Mouse (Mus musculus): Measurements from ENCODE around the gene Gtf2i.

The Gtf2i gene

DNA sequence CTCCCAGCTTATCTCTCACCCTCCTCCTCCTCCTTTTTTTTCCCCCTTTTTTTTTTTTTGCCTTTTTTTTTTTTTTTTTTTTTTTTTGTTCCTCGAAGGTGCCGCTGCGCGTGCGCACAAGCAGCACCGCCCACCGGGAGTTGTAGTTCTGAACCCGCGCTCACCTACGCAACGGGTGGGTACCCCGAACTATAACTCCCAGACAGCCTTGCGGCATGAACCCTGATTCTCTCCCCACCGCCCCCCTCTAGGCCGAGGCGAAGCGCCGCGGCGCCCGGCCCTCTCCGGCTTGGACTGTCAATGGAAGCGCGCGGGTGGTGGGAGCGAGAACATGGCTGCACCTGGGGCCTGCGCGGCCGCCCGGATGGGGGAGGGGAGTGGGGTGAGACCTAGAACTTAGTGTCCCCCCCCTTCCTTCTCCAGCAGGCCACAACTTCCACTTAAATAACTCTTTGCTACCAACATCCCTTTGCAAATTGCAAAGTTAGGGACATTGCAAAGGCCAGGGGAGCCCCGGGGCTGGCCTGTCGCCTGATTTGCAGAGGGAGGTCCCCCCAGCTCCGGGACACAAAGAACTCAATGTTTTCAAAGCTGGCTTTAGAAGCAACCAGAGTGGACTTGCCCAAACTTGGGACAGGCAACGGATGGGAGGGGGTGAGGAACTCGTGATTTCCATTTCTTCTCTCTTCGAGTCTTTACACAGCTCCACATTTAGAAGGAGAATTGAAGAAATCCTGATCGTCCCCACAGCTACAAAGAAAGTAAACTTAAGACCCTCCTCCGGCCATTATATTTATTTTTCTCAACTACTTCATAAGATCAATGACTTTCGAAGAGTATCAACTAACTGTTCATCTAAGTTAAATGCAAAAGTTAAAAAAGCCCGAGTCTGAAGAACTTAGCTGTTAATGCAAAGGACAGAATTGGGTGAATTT is at the start of gene Gtf2i:
Gene Gtf2i, minus strand, starts transcription at position 73 of the 935 bp plus-strand sequence.
- WGBS: under 1% methylated on average over 40 of the region's 40 CpGs

DNA sequence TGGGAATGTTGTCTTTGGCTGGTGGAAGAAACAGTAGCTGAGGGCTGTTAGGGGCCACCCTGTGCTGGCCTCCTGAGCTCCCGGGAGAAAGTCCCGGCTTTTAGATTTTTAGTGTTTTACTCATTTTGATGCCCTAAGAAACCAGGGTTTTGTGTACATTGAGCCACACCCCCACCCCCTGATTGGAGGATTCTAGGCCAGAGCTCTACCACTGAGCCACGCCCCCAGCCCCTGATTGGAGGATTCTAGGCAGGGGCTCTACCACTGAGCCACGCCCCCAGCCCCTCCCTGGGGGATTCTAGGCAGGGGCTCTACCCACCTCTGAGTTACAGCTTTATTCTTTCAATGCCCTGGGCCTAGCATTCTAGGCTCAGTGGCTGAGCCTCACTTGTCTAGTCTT is 44.5 kb upstream of the Gtf2i start:
- WGBS: 93% methylated on average over 4 of the region's 4 CpGs

DNA sequence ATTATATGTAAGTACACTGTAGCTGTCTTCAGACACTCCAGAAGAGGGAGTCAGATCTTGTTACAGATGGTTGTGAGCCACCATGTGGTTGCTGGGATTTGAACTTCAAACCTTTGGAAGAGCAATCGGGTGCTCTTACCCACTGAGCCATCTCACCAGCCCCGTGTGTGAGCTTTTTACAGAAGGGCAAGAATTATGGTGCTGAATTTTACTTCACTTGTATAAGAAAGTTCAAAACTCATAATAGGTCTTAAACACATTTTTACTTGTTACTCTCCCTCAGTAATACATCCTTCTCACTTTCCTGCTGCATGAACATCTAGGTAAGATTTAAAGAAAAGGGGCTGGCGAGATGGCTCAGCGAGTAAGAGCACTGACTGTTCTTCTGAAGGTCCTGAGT is 40.8 kb upstream of the Gtf2i start:
- 92% methylated on average over 4 of the region's 4 CpGs for WGBS

DNA sequence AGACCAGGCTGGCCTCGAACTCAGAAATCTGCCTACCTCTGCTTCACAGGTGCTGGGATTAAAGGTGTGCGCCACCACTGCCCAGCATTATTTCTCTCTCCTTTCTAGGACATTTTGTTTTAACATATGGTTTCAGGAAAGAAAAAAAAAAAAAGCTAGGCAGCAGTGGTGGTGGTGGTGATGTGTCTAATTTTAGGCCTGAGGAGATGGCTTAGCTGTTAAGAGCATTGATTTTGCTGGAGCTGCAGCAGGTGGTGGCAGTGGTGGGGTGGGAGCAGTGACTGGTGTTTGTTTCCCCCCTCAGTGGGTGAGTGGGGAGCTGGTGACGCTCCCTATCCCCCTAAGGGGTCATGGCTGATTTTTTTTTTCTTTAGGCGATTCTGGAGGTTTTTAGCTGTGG is 38.6 kb upstream of the Gtf2i start:
- WGBS: 45% methylated on average over 4 of the region's 4 CpGs

DNA sequence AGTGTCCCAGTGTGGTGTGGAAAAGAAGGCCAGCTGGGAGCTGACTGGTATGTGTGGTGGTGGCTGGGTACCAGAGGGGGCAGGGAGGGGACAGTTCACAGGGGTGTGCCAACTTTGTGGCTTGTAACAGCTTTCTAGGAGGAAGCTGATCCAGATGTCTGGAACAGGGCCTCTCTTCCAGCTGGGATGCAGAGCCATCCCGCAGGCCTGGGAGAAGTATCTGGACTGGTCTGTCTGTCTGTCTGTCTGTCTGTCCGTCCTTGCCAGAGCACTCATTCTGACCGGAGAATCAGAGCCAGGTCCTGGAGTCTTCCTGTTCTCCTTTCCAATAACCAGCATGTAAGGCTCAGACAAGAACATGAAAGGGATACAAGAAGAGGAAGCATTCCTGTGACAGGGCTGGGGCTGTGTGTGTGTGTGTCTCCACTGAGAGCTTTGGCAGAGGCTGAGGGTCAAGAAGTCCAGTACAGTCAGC is 38.0 kb upstream of the Gtf2i start:
- WGBS: 43% methylated on average over 3 of the region's 3 CpGs

DNA sequence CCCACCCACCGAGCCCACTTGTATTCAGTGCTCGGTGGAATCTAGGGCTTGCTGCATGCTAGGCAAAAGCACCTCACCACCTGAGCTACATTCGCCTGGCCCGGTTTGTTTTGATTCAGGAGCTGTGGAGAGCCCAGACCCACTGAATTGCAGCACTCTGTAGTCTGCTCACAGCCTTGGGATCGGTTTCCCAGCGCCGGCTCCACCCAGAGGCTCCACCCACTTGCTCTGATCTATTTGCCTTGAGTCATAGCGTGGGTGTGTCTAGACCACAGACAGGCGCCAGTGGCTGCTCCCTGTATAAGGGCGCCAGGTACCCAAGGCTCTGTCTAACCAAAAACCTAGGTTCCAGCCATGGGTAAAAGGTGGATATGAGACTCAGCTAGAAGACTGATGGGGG is 36.1 kb upstream of the Gtf2i start:
- 12% methylated on average over 10 of the region's 10 CpGs for WGBS

DNA sequence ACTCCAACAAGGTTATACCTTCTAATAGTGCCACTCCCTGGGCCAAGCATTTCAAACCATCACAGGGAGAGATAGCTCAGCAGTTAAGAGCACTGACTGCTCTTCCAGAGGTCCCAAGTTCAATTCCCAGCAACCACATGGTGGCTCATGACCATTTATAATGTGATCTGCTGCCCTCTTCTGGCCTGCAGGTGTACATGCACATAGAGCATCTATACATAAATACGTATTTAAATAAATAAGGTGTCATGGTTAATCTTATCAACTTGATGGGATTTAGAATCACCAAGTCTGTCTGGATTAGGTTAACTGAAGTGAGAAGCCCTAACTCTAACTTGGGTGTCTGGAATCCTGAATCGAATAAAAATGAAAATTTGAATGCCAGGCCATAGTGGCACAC is 32.5 kb upstream of the Gtf2i start:
- 81% methylated on average over 2 of the region's 2 CpGs for WGBS

DNA sequence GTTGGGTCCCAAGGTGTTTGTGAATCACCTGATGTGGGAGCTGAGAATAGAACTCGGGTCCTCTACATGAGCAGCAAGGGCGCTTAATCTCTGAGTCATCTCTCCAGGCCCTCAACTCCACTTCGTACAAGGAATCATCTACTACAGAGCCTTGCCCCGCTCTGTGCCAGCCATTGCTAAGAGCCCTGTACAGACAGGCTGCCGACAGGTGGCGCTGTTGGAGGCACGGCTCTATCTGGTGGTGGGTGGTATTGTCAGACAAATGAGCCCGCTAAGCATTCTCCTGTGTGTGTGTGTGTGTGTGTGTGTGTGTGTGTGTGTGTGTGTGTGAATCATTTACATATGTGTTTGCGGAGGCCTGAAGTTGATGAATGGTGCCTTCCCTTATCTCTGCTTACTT is 30.9 kb upstream of the Gtf2i start:
- 68% methylated on average over 9 of the region's 9 CpGs for WGBS

DNA sequence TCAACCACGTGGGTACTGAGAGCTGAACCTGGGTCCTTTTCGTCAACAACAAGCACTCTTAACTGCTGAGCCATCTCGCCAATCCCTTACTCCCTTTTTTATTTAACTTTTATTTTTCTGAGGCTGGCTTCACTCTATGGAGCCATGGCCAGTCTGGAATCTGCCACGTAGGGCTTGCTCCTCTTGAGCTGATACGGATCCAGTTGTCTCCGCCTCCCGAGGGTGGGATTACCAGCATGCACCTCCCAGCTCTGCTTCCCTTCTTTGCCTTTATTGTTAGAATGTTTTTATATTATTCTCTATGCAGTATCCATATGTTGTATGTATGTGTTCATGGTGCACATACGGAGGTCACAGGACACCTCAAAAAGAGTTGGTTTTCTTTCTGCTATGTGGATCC is 29.5 kb upstream of the Gtf2i start:
- WGBS: 91% methylated on average over 8 of the region's 8 CpGs

DNA sequence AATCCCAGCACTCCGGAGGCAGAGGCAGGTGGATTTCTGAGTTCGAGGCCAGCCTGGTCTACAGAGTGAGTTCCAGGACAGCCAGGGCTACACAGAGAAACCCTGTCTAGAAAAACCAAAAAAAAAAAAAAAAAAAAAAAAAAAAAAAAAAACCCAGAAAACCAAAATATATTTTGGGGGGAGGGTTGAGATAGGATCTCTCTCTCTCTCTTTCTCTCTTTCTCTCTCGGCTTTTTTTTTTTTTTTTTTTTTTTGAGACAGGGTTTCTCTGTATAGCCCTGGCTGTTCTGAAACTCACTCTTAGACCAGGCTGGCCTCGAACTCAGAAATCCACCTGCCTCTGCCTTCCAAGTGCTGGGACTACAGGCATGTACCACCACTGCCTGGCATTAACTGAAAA is 29.0 kb upstream of the Gtf2i start:
- WGBS: 98% methylated on average over 4 of the region's 4 CpGs

DNA sequence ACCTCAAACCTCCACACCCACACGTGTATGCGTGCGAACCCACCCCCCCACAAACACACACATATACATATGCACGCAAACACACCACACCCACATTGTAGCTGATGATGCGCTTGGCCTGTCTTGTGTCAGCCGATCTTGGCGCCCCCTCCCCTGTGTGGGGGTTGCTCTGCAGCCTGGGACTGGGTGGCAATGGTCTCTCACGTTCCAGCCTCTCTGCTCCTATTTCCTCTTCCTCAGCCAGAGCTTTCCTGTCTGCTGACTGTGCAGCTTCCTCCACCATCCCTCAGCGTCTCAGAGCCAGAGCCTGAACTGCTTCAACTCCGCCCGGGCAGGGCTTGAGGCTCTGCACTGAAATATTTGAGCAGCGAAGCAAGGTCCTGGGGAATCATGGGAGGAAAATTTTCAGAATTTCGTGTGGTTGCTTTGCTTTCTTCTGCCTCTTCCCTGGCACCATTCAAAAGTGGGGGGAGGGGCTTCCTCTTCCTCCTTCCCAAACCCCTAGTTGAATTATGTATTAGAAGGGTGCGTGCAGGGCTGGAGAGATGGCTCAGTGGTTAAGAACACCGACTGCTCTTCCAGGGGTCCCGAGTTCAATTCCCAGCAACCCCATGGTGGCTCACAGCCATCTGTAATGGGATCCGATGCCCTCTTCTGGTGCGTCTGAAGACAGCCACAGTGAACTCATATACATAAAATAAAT is 28.1 kb upstream of the Gtf2i start:
- WGBS: 67% methylated on average over 18 of the region's 18 CpGs

DNA sequence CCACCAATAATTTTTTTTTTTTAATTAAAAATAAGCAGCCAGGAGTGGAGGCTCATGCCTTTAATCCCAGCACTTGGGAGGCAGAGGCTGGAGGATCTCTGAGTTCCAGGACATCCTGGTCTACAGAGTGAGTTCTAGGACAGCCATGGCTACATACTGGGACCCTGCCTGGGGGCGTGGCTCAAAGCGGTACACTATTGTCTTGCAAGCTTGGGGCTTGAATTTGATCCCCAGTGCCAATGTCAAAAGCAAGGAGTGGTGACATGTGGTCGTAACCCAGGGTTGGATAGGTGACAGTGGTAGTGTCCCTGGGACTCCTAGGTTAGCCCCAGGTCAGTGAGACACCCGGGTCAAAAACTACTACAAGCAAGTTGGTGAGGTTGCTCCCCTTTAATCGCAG is 27.2 kb upstream of the Gtf2i start:
- WGBS: 93% methylated on average over 5 of the region's 5 CpGs

DNA sequence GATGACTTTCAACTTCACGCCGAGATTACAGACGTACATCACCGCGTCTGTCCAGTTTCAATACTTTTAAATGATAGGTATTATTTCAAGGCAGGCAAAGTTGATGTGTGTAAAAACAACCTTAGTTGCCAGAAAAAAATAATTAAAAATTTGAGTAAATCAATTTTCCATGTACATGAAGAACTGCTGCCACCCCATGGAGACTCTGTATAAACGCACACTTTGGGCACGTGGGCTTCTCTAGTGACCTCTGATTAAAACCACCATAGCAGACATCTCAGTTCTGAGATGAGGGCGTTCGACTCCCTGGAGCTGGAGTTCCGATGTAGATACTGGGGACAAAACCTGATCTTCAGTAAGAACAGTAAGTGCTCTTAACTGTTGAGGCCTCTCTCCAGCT is 26.8 kb upstream of the Gtf2i start:
- 53% methylated on average over 10 of the region's 10 CpGs for WGBS

DNA sequence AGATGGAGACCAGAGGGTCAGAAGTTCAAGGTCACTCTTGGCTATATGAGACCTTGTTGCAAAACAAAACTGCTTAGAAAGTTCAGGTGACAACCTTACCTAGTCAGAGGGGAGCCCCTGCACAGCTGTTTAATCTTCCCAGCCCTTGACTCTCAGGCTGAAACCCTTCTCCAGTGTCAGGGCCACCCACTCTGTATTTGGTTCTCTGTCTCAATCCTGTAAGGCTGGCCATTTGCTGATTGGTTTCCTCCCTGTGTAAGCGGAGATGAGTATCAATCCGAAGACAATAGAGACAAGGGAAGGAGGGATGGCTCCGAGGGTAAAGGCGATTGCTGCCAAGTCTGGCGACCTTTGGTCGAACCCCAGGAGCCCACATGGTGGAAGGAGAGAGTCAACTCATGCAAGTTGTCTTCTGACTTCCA is 25.6 kb upstream of the Gtf2i start:
- WGBS: 41% methylated on average over 6 of the region's 6 CpGs

DNA sequence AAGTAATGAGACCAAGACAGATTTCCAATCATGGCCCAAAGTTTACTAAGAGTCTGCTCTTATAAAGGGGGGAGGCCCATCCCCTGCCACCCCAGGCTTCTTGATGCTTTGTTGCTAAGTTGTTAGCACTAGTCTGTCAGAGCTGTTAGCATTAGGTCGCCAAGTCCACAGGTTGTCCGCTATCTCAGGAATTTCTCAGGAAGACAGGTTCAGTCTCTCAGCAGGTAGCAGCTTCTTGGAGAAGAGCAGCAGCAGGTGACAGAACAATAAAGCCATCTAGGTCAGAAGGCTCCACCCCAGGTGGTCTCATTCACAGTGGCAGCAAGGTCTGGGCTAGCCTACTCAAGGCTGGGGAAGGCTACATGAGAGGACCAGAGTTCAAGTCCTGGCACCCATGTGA is 22.5 kb upstream of the Gtf2i start:
- WGBS: 86% methylated on average over 2 of the region's 2 CpGs

DNA sequence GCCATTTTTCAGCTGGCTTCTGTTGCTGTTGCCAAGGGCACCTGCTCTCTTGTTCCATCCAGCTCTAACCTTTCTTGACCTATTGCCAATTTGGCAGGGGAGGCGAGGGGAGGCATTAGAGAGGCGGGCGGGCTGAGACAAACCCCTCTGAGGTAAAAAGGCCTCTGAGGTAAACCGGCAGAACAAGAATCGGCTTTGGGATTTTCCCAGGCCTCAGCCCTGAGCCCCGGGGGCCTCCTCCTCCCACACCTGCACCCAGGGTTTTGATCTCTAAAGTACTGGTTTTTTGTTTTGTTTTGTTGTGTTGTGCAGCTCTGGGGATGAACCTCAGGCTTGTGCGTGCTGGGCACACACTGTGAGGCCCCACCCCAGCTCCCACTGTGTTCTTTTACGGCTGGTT is 18.2 kb upstream of the Gtf2i start:
- WGBS: 71% methylated on average over 8 of the region's 8 CpGs

DNA sequence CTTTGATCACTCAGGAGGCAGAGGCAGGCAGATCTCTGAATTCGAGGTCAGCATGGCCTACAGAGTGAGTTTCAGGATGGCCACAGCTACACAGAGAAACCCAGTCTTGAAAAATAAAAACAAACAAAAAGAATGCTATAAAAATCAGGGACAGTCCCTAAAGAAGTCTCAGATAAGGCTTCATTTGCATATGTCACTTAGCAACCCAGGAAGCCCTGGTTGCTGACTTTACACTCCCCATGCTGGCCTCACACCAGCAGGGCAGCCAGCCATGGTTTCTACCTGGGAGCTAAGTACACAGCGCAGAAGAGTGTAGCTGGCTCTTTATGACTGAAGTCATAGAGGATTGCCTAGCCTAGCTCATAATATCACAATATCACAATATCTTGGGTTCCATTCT is 15.5 kb upstream of the Gtf2i start:
- WGBS: 85% methylated on average over 2 of the region's 2 CpGs

DNA sequence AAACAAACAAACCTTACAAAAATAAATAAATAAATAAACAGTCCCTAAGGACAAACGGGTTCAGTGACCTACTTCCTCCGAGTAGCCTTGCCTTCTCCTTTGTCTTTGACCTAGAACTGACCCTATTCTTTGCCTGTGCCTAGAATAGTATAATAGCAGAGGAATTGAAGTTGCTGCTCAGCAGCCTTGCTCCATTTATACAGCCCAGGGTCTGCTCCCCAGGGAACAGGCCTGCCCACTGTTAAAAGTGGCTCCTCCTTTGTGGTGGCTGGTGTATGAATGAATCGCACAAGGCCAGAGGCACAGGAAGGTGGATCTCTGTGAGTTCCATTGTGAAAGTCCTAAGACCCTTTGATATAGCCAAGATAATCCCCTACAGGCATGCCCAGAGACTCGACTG is 14.8 kb upstream of the Gtf2i start:
- WGBS: 50% methylated on average over 4 of the region's 4 CpGs

DNA sequence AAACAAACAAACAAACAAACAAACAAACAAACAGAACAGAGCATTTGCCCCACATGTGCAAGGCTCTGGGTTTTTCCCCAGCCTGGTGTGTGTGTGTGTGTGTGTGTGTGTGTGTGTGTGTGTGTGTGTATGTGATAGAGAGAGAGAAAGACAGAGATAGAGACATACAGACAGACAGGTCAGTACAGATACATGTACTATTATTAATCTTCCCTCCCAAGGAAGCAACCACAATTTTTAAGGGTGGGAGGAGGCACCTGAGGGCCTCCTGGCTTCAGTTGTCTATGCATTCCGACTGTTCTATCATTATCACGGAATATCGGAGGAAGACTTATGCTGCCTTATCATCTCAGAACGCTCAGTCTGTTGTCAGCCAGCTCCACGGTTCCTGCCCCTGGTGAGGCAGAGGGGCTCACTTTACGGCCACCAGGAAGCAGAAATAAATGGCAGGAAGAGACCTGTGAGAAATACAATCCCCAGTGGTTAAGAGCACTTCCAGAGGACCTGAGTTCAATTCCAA is 14.0 kb upstream of the Gtf2i start:
- WGBS: 86% methylated on average over 6 of the region's 6 CpGs

DNA sequence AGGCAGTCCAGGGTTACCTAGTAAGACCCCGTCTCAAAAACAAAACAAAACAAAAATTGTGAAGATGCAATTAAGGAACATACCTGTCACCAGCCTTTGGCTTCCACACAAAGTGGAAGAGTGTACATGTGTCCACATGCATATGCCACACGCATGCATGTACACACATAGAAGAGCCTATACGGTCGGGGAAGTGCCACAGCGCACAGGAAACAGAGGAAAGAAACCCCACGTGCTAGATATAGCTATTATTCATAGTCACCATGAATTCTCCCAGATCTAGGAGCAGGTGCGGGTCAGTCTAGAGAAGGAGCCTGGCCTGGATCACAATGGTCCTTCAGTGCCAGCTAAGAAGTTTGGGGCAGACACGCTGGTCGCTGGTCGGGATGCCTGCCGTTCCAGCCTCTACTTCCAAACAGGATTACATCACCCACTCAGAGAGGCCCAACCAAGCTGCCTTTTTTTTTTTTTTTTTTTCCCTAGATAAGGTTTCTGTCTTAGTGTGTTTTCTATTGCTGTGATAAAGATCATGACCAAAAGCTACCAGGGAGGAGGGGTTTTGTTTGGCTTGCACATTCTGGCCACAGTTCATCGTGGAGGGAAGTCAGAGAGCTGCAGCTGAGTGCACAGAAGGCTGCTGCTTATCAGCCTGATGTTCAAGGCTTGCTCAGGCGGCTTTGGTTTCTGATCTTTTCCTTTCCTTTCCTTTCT is 11.5 kb upstream of the Gtf2i start:
- WGBS: 74% methylated on average over 13 of the region's 13 CpGs

DNA sequence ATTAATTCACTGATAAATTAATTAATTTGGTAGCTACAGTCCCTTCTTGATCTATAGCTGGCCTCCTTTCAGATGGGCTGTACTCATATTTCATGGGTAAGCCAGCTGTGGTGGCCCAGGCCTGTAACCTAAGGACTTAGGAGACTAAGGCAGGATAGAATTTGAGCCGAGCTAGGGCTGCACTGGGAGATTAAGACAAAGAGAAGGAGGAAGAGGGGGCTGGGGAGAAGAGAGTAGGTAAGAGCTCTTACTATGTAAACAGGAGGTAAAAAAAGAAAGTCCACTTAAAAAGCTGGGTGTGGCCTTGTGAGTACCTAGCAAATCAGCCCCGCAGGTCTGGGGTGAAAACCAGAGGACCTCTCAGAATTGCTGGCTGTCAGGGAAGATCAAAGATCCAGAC is 9.3 kb upstream of the Gtf2i start:
- WGBS: 75% methylated on average over 2 of the region's 2 CpGs

DNA sequence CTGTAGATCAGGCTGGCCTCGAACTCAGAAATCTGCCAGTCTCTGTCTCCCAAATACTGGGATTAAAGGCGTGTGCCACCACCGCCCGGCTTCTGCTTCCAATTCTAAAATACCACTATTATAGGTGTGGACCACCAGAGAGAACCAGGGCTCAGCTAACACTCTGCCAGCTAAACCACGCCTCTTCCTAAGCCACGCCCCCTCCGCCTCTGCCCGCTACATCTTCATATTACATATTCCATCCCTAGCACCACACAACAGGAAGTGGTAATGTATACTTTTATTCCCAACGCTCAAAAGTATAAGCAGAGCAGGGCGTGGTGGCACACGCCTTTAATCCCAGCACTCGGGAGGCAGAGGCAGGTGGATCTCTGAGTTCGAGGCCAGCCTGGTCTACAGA is 8.8 kb upstream of the Gtf2i start:
- WGBS: 91% methylated on average over 13 of the region's 13 CpGs
